Mouse (Mus musculus) lung, adult 18-20 months (tissue): ENCODE measurements around the gene Clca2.
"Not testable (repeated sequence)": the region's sequence is repeated elsewhere in the genome, so short reads cannot be mapped to it uniquely, and the experiment has no call there.

Experiments
- DNase-seq, 2 experiments: peaks; one replicate each; pipeline ENCODE4 v3.0.0; 2022; ENCODE audit warnings: mixed read lengths in 2 of 2

Clca2 gene

GRCm38 (mm10) chr3:145083081-145083480 lies 16.2 kb downstream of the Clca2 start:
- DNase-seq: no peak

DNA sequence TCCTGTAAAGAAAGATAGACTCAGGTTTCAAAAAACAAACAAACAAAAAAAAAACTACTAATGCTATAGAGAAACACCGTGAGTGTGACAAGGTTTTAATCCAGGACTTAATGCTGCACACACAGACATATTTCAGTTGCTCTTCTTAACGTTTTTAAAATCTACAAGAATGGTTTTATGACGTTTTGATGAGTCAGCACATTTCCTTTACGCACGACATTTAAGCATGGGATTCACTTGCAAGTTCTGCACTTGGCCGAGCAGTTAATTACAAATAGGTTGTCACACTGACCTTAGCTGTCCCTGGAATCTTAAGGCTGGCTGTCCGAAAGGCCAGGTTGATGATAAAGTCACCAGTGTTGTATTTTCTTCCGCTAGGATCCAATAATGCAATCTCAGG lies 18.3 kb downstream of the Clca2 start:
- DNase-seq: no peak

GRCm38 (mm10) chr3:145078405-145078804 lies 20.8 kb downstream of the Clca2 start:
- no peak for DNase-seq

GRCm38 (mm10) chr3:145072339-145072738 lies 26.9 kb downstream of the Clca2 start:
- no peak for DNase-seq

DNA sequence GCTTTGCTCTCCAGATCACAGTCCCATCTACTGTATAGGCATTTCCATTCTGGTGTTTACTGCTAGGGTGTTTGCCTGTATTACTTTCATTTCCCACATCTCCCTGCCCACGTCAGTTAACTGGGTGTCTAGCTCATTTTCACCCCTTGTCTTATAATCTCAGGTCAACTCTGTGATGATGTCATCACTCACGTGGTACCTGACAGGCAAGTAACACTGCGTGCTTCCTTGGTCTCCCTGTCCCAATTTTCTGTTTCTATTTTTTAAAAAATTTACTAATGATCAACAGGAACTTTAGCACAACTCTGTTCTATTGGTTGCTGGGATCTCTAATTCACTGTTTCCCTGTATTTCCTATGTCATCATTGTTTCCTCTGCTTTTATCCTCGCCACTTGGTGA lies 30.3 kb downstream of the Clca2 start:
- DNase-seq: no peak

DNA sequence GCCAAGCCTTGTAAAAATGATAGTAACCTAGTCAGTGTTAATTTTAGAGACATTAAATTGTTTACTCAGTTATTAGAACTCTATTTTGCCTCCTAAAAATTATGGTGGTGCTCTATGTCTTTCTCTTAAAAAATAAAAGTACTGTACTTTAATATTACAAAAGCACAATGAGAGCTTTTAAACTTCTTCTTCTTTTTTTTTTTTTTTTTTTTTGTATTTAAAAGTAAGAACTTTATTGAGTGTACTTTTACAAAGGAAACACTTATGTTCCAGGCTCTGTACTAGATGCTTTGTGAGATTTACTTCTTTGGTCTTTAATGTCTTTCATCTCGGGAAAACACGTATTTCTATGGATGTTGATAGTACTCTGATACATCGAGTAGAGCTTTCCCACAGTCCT lies 44.1 kb downstream of the Clca2 start:
- not testable (repeated sequence) for DNase-seq

- no peak for DNase-seq
Measured at GRCm38 (mm10) chr3:145049820-145050219, 49.4 kb downstream of the Clca2 start.

GRCm38 (mm10) chr3:145038813-145039212 lies 60.4 kb downstream of the Clca2 start:
- no peak for DNase-seq

DNA sequence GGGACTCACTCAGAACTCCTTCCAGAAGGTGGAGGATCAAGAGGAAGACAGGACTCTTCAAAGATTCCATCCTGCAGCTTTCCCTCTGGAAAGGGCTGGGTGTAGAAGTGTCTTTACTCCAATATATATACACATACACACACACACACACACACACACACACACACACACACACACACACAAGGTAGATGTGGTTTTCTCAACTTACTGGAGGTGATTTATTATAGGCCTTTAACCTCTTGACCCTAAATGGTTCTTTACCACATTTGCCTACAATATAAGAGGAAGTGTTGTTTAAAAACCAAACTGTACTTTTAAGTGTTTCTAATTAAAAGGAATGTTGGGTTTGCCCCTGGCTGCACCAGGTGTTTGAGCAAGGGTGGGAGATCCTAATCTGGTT lies 66.6 kb downstream of the Clca2 start, which contains the start of gene Clca1:
Clca1 (minus strand) TSS at position 101 of the 400 bp plus-strand sequence.
- DNase-seq: no peak

DNA sequence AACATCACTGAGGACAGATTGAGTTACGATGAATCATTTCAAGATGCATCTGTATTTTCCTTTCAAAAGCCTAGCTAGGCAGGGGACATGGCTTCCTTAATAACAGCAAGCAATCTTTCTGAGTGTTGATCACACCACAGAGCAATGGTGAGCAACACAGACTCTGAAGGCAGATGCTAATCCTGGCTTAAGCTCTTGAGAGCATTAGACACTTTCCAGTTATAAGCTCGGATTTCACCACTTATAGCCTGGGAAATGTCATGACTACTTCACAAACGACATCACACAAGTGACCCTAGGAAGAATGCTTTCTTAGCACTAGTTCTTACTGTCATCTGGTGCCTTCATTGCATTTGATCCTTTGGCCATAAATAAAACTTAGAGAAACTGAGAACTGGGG lies 71.2 kb downstream of the Clca2 start:
- DNase-seq: no peak

- peak in 1 of 2 experiments; percentile 31 for DNase-seq
Measured at GRCm38 (mm10) chr3:145026750-145027149, 72.5 kb downstream of the Clca2 start.
